Mouse (Mus musculus) spleen, embryonic (tissue): ENCODE data around the gene Fntb.
"Not testable (repeated sequence)": the region's sequence is repeated elsewhere in the genome, so short reads cannot be mapped to it uniquely, and the experiment has no call there.

Experiments
- CTCF ChIA-PET: fragments of 350-600 bp; sonication (Branson Sonifier 250); formaldehyde crosslinking; loops from one replicate; lab custom pipeline; 2022; lab: Charles Lee

The Fntb gene

GRCm38 (mm10) chr12:76832704-76833103 lies 67.3 kb downstream of the Fntb start:
- CTCF ChIA-PET = interaction anchor here (0.5 kb wide), 1 partner anchor 473 kb away, joined by 5 read pairs; no protein-coding TSS in a partner anchor

- CTCF ChIA-PET = interaction anchor here (0.6 kb wide), 1 partner anchor 8 kb away, joined by 8 read pairs; no protein-coding TSS in a partner anchor
These were observed 71.9 kb downstream of the Fntb start for GRCm38 (mm10) chr12:76837101-76837843.

GRCm38 (mm10) chr12:76837844-76838650 lies 72.7 kb downstream of the Fntb start:
- CTCF ChIA-PET = no interaction called here

GRCm38 (mm10) chr12:76839298-76839697 lies 73.9 kb downstream of the Fntb start:
- CTCF ChIA-PET = no interaction called here

GRCm38 (mm10) chr12:76840081-76840480 lies 74.7 kb downstream of the Fntb start:
- CTCF ChIA-PET = no interaction called here

GRCm38 (mm10) chr12:76844346-76845061 lies 79.1 kb downstream of the Fntb start:
- CTCF ChIA-PET = interaction anchor here (0.7 kb wide), 1 partner anchor 8 kb away, joined by 8 read pairs; no protein-coding TSS in a partner anchor

GRCm38 (mm10) chr12:76852419-76852818 lies 87.0 kb downstream of the Fntb start:
- CTCF ChIA-PET = no interaction called here

GRCm38 (mm10) chr12:76853378-76854142 lies 88.2 kb downstream of the Fntb start:
- CTCF ChIA-PET = no interaction called here

GRCm38 (mm10) chr12:76857087-76857486 lies 91.7 kb downstream of the Fntb start:
- CTCF ChIA-PET = no interaction called here

- CTCF ChIA-PET = not testable (repeated sequence)
These were observed 93.4 kb downstream of the Fntb start for GRCm38 (mm10) chr12:76858788-76859187.

- CTCF ChIA-PET = no interaction called here
These were observed 98.3 kb downstream of the Fntb start for GRCm38 (mm10) chr12:76863651-76864050.

- CTCF ChIA-PET = no interaction called here
These were observed 99.9 kb downstream of the Fntb start for GRCm38 (mm10) chr12:76865266-76865665.

- CTCF ChIA-PET = no interaction called here
These were observed 102.3 kb downstream of the Fntb start for GRCm38 (mm10) chr12:76867586-76868280.

GRCm38 (mm10) chr12:76868463-76869198 lies 103.2 kb downstream of the Fntb start:
- CTCF ChIA-PET = no interaction called here

- CTCF ChIA-PET = no interaction called here
These were observed 104.2 kb downstream of the Fntb start for GRCm38 (mm10) chr12:76869561-76869960.

- CTCF ChIA-PET = no interaction called here
These were observed 107.5 kb downstream of the Fntb start for GRCm38 (mm10) chr12:76872767-76873316.

GRCm38 (mm10) chr12:76874826-76875225 lies 109.4 kb downstream of the Fntb start:
- CTCF ChIA-PET = no interaction called here

- CTCF ChIA-PET = interaction anchor here (0.7 kb wide), 2 partner anchors 42 to 91 kb away, joined by 3 to 4 read pairs; no protein-coding TSS in a partner anchor
These were observed 113.9 kb downstream of the Fntb start for GRCm38 (mm10) chr12:76879242-76879641.

GRCm38 (mm10) chr12:76880131-76880530 lies 114.7 kb downstream of the Fntb start:
- CTCF ChIA-PET = no interaction called here
